Mouse (Mus musculus) lung, postnatal 10 days (tissue): ENCODE measurements around the gene Medag.

Experiments
- DNase-seq: peaks from one replicate; pipeline ENCODE4 v3.0.0; 2021

Gene Medag

DNA sequence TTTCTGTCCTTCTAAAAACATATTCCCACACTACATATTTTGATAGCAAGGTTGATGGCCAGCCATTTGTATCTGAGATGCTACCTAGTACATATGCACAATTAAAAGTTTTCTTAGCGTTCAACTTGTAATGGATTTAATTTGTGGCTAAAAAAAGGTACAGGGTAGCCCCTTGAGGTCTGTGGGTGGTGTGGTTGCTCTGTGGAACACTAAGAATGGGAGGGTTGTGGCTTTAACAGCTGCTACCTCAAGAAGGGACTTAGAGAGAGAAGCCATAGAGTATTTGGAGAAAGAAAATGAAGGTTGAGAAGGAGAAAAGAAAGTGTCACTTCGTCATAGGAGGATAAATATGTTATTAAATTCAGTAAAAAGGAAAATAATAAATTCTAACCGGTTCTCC lies 19.4 kb downstream of the Medag start:
- DNase-seq = no peak

DNA sequence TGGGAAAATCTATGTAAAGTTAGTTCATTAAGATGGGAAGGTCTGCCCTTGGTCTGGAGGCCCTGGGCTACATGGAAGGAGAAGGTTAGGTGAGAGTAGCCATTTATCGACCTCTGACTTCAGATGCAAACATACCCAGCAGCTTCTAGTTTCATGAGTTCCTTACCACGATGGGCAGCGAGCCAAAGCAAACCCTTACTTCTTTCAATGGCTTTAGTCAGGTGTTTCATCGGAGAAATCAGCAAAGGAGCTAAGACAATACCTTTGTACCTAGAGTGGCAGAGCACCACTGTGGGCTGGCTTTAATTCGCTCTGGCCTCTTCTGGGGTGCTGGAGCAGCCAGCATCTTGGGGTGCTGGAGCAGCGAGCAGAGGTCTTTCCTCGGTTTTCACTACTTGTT lies 22.1 kb downstream of the Medag start:
- DNase-seq = peak; percentile 66

DNA sequence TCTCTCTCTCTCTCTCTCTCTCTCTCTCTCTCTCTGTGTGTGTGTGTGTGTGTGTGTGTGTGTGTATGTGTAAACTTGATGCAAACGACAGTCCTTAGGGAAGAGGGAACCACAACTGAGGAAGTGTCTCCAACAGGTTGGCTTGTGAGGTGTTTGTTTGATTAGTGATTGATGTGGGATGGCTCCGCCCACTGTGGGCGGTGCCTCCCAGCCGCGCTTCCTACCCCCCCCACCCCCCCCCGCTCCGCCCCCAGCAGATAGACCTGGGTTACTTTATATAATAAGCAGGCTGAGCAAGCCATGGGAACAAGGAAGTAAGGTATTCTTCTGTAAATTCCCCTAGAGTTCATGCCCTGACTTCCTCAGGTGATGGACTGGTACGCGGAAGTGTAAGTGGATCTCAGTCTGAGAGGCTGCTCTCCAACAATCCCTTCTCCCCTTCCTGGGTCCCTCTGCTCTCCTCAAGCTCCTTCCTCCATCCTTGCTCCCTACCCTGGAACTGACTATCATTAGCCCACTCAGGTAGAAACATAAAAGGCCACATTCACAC lies 22.7 kb downstream of the Medag start:
- DNase-seq = no peak

DNA sequence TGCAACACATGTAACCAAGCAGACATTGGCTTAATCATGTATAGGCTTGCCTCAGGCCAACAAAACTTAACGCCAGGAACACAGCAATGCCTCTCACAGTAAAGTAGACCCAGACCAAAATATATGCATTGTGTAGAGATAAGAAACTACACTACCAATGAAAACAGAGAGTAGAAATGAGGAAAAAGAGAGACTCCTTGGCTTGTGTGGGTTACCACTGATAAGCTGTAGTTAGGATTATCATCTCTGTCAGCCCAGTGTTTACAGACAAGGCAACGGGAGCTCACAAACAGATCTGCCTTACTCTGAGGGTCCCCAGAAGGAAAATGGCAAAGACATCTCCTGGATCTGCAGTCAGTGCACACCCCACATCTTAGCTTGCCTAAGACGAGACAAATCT lies 25.0 kb downstream of the Medag start:
- no peak for DNase-seq

DNA sequence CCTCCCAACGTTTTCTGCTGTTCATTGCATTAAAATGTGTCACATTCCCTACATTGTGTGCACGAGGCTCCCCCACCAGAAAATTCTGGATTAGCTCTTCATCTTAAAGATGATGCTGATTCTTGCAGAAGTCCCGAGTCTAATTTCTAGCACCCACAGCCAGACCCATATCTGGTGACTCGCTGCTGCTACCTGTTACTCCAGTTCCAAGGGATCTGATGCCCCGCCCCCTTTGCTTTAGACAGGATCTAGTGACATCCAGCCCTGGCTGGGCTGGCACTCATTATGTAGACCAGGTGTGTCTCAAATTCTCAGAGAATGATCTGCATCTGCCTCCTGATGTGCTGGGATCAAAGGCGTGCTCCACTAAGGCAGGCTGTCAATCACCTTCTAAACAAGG lies 25.6 kb downstream of the Medag start:
- no peak for DNase-seq

DNA sequence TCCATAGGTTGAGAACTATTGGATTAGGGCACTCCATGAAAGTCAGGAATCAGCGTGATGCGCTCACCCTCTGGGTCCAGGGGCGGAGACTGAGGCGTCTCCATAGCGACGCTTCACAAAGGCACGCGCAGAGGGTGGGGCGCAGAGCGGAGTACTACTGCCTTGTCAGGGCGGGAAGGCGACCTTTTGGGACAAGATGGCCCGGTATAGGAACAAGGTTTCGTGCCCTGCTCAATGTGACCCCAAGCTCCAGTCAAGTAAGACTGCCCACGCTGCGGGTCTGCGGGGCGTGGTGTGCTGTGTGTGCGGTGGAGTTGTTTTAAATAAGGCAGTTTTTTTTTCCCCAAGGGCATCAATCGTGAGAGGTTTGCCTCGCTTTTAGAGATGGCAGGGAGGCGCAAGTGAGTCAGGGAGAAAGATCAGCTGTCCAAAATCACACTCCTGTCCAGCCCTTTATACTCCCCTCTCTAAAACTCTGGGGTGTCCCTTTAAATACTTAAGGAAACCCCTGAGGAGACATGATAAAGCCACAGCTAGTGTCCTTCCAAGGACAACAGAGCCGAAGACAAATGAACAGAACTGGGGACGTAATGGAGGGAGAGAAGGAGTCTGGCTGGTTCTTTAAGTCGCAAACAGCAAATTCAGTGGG lies 28.1 kb downstream of the Medag start, which contains the start of gene Tex26:
TSS of gene Tex26 (plus strand) at position 130 of the 649 bp plus-strand sequence.
- peak; percentile 88 for DNase-seq

DNA sequence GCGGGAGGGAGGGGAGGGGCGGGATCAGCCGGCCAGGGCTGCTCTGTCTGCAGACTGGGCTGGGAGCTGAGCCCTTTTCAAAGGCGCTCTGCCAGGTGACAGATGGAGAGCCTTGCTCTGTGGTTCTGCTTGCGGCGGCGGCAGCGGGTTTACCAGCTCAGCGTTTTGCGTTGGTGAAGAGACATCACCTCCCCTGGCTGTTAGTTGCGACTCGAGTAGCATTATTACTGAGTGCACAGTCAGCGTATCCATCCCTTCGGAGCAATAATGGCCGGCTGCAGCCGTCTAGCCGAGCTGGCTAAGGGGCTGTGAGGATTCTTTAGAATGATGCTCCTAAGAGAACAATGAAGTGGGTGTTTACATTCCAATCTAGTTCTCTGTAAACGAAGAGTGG lies 28.6 kb downstream of the Medag start:
- peak; percentile 66 for DNase-seq

DNA sequence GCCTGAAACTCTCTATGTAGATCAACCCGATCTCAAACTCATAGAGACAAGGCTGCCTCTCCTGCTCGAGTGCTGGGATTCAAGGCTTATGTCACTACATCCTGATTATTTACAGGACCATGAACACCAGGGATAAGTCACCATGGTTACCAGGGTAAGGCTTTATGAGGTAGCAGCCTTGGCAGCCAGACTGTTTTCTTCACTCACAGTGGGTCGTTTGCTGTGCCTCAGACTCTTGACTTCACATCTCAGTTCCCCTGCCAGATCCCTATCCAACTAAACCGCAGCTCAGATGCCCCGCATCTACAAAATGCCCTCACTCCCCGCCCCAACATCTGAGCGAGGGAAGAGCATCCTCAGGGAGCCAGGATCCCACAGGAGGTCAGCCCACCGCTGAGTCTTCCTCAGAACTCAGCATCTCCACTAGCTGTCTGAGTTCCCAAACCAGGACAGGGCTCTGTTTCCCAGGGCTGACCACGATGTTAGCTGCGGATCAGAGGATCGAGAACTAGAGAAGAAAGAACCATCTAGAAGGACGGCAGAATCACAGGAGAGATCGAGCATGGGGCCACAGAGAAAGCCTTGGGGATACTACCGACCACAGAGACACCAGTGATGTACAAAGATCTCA lies 30.2 kb downstream of the Medag start:
- no peak for DNase-seq

DNA sequence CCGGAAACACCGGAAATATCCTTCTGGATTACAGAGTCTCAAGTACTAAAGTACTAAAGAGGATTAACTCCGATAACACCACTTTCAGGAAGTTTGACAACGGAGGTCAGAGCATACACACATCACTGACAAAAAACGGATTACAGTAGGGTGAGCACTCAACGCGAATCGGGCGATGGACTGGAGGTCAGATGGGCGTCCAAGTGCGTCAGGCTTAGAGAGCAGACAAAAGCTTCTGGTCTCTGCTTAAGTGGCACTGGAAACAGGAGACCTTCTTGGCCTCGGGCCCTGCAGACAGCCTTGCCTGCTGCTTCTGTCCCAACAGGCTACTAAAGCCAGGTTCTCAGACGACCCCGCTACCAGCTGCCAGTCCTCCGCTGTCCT lies 30.7 kb downstream of the Medag start:
- no peak for DNase-seq

DNA sequence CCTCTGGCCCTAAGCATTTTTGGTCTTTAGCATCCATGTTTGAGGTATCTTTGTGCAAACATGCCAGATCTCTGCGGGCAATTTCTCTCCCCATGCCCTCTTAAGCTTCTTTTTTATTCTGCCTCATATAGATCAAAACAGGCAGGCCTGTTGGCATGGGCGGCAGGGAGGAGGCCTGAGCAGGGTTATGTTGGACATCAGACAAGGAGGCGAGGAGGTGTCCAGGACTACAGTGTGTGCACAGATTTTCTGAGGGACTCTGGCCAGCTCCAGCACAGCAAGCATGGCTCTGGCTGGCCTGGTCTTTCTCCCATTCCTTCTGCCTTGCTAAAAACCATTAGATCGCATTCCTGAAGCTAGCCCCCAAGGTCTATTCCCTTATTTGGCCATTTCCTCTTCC lies 32.9 kb downstream of the Medag start:
- DNase-seq = no peak

DNA sequence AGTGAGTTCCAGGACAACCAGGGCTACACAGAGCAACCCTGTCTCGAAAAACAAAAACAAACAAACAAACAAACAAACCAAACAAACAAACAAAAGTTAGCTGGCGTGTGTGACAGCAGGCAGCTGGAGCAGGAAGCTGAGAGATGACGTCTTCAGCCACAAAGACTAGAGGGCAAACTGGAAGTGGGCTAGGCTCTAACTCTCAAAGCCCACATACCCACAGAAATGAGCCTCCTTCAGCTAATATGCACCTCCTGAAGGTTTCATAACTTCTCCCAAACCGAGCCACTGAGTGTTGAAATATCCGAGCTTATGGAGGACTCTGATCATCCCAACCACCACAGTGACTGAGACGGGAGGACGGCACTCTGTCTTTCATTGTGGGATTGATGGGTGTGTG lies 34.9 kb downstream of the Medag start:
- no peak for DNase-seq

DNA sequence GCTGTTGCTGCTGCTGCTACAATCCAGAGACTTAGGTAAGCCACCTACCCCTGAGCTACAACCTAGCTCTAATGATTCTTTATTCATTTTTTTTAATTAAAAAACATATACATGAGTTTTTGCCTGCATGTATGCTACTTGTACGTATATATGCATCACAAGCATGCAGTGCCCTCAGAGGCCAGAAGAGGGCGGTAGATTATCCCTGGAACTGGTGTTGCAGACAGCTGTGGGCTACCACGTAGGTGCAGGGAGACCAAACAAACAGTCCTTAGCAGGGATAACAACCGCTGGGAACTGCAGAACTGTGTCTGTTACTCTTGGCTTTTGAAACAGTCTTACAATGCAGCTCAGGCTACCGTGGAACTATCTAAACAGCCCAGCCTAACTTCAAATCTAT lies 36.2 kb downstream of the Medag start:
- no peak for DNase-seq

DNA sequence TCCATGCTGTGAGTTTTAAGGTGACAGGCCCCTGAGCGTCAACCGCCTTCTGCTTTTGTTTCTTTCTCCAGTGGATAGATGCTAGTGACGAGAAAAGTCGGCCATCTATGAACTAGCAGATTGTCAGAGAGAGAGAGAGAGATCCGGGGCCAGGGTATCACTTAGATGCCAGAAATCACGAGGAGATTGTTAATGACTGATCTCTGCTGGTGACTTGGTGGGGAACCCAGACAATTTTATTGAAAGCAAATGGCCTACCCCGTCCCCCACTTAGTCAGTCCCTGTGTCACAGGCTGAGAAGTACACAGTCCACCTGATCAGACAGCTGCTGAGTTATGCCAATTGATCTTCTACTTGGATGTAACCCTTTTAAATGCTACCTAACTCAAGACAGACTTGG lies 37.9 kb downstream of the Medag start:
- DNase-seq = no peak

DNA sequence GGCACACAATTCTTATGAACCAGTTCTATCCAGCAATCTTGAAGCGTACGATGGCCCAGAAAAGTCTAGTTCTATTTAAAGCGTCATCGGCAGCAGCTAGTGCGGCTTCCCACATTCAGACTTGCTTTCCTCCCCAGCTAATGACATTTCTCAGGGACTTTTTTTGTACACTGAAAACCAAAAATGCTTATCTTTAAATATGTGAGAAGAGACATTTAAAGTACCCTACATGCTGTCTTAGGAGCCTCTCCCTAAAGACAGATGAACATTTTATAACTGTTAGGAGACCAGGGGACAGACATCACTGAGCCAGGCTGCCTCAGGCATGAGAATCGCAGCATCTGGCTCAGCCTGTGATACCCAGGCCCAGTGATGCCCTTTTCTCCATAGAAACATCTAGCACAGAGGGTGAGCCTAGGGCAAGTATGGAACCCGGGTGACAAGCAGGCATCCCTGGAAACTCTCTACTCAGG lies 39.7 kb downstream of the Medag start:
- no peak for DNase-seq

DNA sequence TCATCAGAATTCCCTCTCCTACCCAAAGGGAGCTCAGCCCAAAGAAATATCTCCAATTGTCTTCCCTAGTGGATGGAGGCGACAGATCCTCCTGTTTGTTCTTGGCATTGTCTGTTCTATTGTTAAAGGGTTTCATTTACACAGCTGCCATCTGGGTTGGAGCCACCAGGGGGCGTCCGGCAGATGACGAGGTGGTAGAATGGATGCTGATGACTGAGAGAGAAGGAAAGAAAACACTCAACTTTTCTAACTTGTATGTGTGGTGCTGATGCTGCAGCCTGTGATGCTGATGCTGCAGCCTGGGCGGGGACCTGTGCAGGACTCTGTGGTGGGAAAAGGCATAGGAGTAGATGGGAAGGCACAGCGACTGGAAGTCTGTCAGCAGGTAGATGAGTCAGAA lies 42.7 kb downstream of the Medag start:
- DNase-seq = peak; percentile 75

DNA sequence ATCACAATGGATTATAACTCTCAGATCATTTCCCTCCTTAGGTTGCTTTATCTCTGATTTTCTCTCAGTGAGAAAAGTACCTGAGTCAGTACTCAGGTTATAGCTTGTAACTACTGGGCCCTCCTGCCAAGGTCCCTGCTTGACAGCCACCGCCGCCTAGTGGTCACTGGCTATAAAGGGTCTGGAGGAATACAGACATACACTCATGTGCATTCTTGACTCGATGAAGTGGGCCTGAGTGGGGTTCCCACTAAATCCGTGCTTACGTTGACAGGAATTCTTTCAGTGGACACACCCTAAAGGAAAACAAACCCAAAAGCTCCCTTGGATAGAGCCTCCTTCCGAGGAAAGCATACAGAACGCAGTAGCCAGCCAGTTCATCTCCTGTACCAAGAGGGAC lies 45.0 kb downstream of the Medag start:
- DNase-seq = peak; percentile 57

DNA sequence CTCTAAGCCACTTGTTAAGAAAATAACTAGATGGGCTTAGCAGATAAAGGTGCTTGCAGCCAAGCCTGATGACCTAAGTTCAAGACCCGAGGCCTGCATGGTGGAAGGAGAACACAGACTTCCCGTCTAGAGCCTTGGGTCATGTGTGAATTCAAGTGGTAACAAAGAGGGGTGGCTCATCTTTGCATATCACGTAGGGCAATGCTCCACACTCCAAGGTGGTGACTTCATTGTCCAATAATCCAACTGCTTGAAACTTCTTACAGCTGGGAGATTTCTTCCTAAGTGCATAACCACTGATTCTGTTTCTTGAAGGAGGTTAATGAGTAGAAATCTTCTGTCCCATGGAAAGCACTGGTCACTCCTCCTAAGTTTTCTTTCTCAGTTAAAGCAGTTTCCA lies 50.5 kb downstream of the Medag start:
- DNase-seq = no peak

DNA sequence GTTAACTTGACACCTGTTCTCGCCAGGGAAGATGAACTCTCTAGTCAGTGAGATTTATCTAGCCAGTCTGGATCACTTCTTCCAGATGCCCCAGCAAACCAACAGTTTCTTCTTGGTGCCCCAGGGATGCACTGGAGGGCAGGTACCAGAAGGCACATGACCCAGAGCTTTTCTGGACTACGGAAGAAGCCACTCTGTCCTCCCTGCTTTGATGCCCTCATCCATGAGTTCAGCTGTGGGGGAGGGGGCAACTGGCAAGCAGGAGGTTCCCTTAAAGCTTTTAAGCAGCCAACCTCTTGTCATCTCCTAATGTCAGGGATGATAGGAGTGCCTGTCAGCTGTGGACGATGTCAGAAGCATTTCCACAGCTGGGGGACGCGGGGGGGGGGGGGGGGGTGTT lies 53.8 kb downstream of the Medag start:
- DNase-seq = no peak

DNA sequence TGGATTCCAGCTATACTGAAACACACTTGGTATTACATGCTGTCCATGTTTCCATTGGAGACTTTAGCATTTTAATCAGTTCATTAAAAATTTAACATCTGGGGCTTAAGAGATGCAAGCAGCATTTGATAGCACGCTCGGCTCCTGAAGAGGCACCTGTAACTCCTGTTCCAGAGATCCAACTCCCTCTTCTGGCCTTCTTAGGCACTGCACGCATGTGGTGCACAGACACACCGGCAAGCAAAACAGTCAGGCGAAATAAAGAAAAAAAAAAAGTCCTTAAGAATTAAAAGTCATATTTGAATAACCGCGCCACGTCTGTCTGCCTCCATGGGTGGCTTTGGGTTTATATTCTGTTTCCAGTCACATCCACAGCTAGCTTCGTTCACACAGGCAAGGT lies 62.6 kb downstream of the Medag start:
- no peak for DNase-seq

DNA sequence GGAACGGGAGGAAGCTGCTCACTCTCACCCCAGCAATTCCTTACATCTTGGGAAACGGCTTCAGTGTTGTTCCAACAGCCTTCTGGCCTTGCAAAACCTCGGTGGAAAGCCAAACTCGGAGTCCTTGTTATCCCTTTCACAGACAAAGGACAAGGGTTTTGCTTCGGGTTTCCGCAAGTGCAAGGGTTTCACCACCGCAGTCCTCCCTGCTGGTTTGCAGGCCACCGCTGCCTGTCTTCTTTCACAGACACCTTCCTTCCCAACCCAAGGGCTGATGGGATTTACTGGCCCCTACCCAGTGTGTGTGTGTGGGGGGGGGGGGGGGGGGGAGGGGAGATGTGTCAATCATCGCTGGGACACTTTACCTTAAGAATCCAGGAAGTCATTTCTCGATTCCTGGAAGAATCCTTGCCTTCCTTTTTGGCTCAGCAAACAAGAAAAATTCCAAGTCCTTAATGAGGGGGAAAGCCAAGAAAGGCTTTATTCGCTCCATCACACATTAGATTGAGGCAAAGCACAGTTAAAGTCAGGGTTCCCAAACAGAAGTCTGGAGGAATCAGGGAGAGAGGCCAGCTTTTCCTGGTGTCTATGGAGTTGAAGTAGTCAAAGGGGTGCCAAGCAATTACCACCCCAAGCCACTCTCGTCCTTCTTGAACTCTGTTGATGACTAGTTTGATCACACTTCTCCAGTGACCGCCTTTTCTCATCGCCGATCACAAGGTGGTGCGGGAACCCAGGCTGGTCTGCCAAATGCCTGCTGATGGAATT lies 63.3 kb downstream of the Medag start:
- DNase-seq = peak; percentile 51
